In the genomic region with DNA sequence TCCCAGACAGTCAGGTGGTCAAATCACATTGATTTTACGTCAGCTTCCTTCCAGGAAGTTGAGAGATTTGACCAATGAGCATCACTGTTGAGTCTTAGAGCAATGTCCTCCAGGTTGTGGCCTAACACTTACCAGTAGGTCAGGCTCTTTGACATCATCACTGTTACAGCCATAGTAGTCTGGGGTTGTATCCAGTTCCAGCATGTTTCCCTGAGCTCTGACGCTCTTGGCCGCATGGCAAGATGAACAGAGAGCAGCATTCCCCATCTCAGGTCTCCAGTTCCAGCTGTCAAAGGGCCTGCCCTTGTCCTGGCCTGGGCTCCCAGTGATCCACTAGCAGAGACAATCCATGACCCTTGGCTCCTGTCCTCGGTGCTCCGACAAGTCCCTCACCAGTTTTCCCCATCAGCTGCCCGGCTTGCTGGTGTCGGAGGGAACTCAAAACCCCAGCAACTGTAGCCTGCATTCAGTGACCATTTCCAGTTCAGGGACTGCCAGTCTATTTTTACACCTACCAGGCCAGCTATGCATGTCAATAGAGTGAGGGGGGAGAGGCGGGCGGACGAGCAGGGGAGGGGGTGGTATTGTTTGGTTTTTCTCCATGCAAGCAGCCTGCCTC, we compare ENCODE assay signal across 8 mouse cellular contexts.
DNase-seq lines count a peak whose midpoint lies in the region; ATAC-seq and TF ChIP-seq lines count a peak whose summit lies in the region.

No protein-coding gene starts in this region.

- no peaks in the 10 kb centered on the region for H3K27me3 ChIP-seq in stomach, embryonic 14.5 days (ENCODE audit: control insufficient read depth, insufficient read depth, low read length)
- H3K27me3 ChIP-seq in stomach, postnatal 0 days (ENCODE audit: control insufficient read depth, insufficient read depth, low read length), result no peaks in the 10 kb centered on the region
- no peaks in the 10 kb centered on the region for H3K27me3 ChIP-seq in limb, embryonic 12.5 days

- TF ChIP-seq CTCF in stomach, postnatal 0 days (IDR thresholded peaks at IDR 0.05; ENCODE audit: low read depth), result no peak

- intact Hi-C loops in heart, postnatal 10 days (cut with DNase I), result no loop called here

- DNase-seq in stomach, postnatal 0 days (ENCODE audit: low spot score), result no peak
- peak; percentile 47 to 51 for DNase-seq in heart, postnatal 10 days
- peak; percentile 46 for DNase-seq in yolk sac, embryonic 10.5 days (ENCODE audit: low spot score)
- no peak for DNase-seq in cerebellum, adult 11-12 months
- DNase-seq in urinary bladder, postnatal 4 days (ENCODE audit: low spot score in 2 of 2), result no peak

- 50% methylated on average over 10 of the region's 10 CpGs for WGBS in stomach, embryonic 14.5 days
- 56% methylated on average over 10 of the region's 10 CpGs for WGBS in stomach, postnatal 0 days
- 71% methylated on average over 10 of the region's 10 CpGs for WGBS in limb, embryonic 12.5 days

- no peaks in the 10 kb centered on the region for H3K9me3 ChIP-seq in stomach, embryonic 14.5 days (ENCODE audit: control insufficient read depth, low read depth, low read length)
- H3K9me3 ChIP-seq in stomach, postnatal 0 days (ENCODE audit: control insufficient read depth, low read length), result no peaks in the 10 kb centered on the region
- no peaks in the 10 kb centered on the region for H3K9me3 ChIP-seq in limb, embryonic 12.5 days

- H3K27ac ChIP-seq in stomach, embryonic 14.5 days (ENCODE audit: low read length), result no peak overlapping the region
- no peak overlapping the region for H3K27ac ChIP-seq in stomach, postnatal 0 days (replicated peaks)
- 0 out of 2 replicates have a peak overlapping the region, but pooled peaks have one; percentile 29 for H3K27ac ChIP-seq in limb, embryonic 12.5 days

- ATAC-seq in stomach, embryonic 14.5 days (ENCODE audit: insufficient number of reproducible peaks, insufficient read depth, low FRiP score, low read depth), result peak; percentile 70; the same call in 1 of the 2 replicates
- no peak for ATAC-seq in stomach, postnatal 0 days (ENCODE audit: low FRiP score, low TSS enrichment)
- ATAC-seq in limb, embryonic 12.5 days (ENCODE audit: insufficient number of reproducible peaks, insufficient read depth, low FRiP score, low TSS enrichment, low read depth), result peak; percentile 38; the same call in 1 of the 2 replicates
- ATAC-seq in activated CD4-positive, CD25-positive, alpha-beta regulatory T cell, adult 4 months, result no peak

- no peaks in the 10 kb centered on the region for H3K36me3 ChIP-seq in stomach, embryonic 14.5 days (ENCODE audit: control insufficient read depth, insufficient read depth, low read length)
- H3K36me3 ChIP-seq in stomach, postnatal 0 days (ENCODE audit: control insufficient read depth, insufficient read depth, low read length), result no peaks in the 10 kb centered on the region
- no peaks in the 10 kb centered on the region for H3K36me3 ChIP-seq in limb, embryonic 12.5 days

- peaks cover 21% of the 10 kb centered on the region for H3K4me1 ChIP-seq in stomach, embryonic 14.5 days (ENCODE audit: control insufficient read depth, insufficient read depth, low read length)
- 0 out of 2 replicates have a peak, but pooled peaks cover 2% of the 10 kb centered on the region for H3K4me1 ChIP-seq in stomach, postnatal 0 days (replicated peaks; ENCODE audit: control insufficient read depth, insufficient read depth)
- H3K4me1 ChIP-seq in limb, embryonic 12.5 days (replicated peaks), result peaks cover 29% of the 10 kb centered on the region

- no peak for TF ChIP-seq EP300 in stomach, postnatal 0 days (optimal IDR thresholded peaks at IDR 0.05)

- H3K9ac ChIP-seq in stomach, embryonic 14.5 days (replicated peaks; ENCODE audit: low read depth, low read length), result no peak overlapping the region
- no peak overlapping the region for H3K9ac ChIP-seq in stomach, postnatal 0 days (ENCODE audit: low read length)
- no peak overlapping the region for H3K9ac ChIP-seq in limb, embryonic 12.5 days (replicated peaks)

- no peak overlapping the region for H3K4me3 ChIP-seq in stomach, embryonic 14.5 days (ENCODE audit: low read depth, low read length)
- no peak overlapping the region for H3K4me3 ChIP-seq in stomach, postnatal 0 days (ENCODE audit: low read depth, low read length)
- H3K4me3 ChIP-seq in limb, embryonic 12.5 days (replicated peaks), result no peak overlapping the region

- 0 out of 2 replicates have a peak overlapping the region, but pooled peaks have one; percentile 2 for H3K4me2 ChIP-seq in stomach, embryonic 14.5 days (replicated peaks; ENCODE audit: low read depth, low read length)
- no peak overlapping the region for H3K4me2 ChIP-seq in stomach, postnatal 0 days (replicated peaks; ENCODE audit: low read depth)
- H3K4me2 ChIP-seq in limb, embryonic 12.5 days, result no peak overlapping the region; the same call in 1 of the 2 replicates

Comparison
In these comparisons a context has a peak if more than half of its experiments do, and no peak if none do; other contexts are left out.
1. ATAC-seq: peak in stomach, embryonic 14.5 days (single experiment) and limb, embryonic 12.5 days (single experiment); none in stomach, postnatal 0 days (single experiment) and activated CD4-positive, CD25-positive, alpha-beta regulatory T cell, adult 4 months (single experiment).
2. DNase-seq: peak in heart, postnatal 10 days (2 of 2) and yolk sac, embryonic 10.5 days (single experiment); none in stomach, postnatal 0 days (single experiment), cerebellum, adult 11-12 months (single experiment) and urinary bladder, postnatal 4 days (0 of 2).